Mouse (Mus musculus): ENCODE results near the gene Rpl32. TPM values are rescaled to one million over a fixed set of nuclear protein-coding genes. Genes with fewer than 3 reads are reported as not detected.

The Rpl32 gene
- total RNA-seq, 2 experiments from 2014 or later, result 429 to 479 TPM

DNA sequence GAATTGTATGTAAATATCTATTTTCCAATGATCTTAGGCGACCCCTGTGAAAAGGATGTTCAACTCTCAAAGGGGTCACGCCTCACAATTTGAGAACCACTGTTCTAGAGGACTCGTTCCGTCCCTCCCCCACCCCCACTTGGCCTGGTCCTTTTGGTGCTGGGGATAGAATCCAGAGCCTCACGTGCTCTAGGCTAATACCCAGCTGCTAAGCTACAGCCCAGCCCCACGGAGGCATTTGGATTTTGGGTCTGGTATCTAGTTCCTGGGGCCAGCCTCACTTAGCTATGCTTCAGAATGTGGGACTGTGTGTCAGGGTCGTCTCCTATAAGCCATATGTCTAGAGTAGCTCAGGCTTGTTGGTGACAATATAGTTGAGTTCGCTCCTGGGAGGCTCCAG, 3.1 kb upstream of the Rpl32 start:
- no peak overlapping the region for H3K27ac ChIP-seq
- TF ChIP-seq CTCF (IDR thresholded peaks at IDR 0.05), result no peak
- intact Hi-C loops (cut with DNase I), result no loop called here
- no peak overlapping the region for H3K4me3 ChIP-seq
- DNase-seq (ENCODE audit: extremely low spot score in 1 of 2, low spot score in 2 of 2), result no peak

DNA sequence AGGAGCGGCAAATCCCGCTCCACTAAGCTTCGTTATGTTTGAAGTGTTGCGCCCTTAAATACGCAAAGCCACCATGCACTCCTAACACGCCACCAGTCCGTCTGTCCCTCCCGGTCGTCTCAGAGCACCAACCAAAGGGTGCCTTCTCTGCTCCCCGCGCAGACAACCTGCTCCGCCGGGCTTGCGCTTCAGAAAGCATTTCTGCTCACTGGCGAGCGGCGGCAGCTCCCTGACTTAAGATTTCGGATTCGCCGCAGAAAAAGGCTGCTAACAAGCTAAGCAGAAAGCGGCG, 405 bp downstream of the Rpl32 start:
- TF ChIP-seq CTCF (IDR thresholded peaks at IDR 0.05), result no peak
- Histone ChIP-seq H3K4me3 (peak overlapping the region; percentile 86), H3K27ac (peak overlapping the region; percentile 98)
- intact Hi-C loops (cut with DNase I), result loop anchor here (1.0 kb wide), 1 partner anchor 207 kb away; the partner anchor contains the start of gene Mkrn2
- DNase-seq (ENCODE audit: extremely low spot score in 1 of 2, low spot score in 2 of 2), result no peak

DNA sequence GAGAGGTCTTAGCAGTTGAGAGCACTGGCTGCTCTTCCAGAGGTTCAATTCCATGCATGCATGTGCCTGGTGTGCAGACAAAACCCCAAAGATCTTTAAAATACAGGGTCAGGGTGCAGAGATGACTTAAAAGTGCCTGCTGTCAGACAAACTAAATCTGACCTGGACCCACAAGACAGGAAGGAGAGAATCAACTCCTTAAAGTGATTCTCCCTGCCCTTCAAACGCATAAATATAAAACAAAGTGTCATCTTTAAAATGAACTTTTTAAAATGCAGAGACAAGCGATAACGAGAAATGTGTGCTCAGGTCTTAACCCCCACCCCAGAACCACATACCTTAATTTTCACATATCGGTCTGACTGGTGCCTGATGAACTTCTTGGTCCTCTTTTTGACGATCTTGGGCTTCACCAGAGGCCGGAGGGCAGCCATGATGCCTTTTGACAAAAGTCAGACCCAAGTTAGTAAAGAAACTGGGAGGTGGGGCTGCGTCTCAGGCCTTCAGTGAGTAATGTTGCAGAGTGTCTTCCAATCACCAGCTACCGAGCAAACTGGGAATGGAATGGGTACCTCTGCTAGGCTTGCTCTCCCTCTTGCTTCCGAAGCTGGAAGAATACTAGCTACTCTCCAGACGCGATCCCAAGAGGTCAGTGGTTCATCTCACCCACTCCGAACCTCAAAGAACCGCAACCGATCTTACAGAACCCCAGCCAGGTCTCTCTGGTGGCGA, 917 bp downstream of the Rpl32 start:
- peak overlapping the region; percentile 86 for H3K4me3 ChIP-seq
- no peak for TF ChIP-seq CTCF (IDR thresholded peaks at IDR 0.05)
- DNase-seq (ENCODE audit: extremely low spot score in 1 of 2, low spot score in 2 of 2), result no peak
- peak overlapping the region; percentile 98 for H3K27ac ChIP-seq
- intact Hi-C loops (cut with DNase I), result loop anchor here (1.0 kb wide), 1 partner anchor 206 kb away; the partner anchor contains the start of gene Mkrn2

DNA sequence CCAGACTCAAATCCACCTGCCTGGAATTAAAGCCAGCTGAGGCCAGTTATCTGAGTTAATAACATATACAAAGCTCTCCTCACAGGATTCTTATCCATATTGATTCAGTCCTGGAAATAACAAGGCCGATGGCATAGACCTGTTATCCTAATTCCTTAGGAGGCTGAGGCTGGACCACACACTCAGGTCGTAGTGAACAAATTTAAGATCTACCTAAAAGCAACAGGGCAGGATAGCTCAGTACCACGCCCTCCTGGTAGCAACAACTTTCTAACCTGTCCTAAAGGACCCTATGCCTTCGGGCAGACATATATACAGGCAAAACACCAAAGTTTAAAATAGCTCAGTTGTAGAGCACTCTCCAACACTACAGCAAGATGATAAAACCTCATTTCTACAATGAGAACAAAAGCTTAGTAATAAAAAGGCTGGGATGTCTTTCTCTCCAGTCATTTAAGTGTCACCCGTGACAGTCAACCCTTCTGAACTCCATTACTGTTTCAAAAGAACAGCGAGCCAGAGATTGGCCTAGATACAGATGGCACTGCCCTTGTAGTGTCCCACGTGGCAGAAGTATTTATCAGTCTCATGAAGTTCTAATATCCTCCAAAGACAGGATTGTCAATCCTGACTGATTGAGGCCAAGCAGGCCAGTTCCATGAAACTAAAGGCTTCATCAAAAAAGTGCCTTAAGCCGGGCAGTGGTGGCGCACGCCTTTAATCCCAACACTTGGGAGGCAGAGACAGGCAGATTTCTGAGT, 3.9 kb downstream of the Rpl32 start:
- TF ChIP-seq CTCF (IDR thresholded peaks at IDR 0.05), result no peak
- no peak for DNase-seq (ENCODE audit: extremely low spot score in 1 of 2, low spot score in 2 of 2)
- Histone ChIP-seq H3K27ac (no peak overlapping the region), H3K4me3 (no peak overlapping the region)
- intact Hi-C loops (cut with DNase I), result loop anchor here (5.0 kb wide), 2 partner anchors 77 to 127 kb away; partner anchors contain the start of gene Raf1

- peak; percentile 77 for TF ChIP-seq CTCF (IDR thresholded peaks at IDR 0.05)
- Histone ChIP-seq H3K27ac (no peak overlapping the region), H3K4me3 (no peak overlapping the region)
- intact Hi-C loops (cut with DNase I), result loop anchor here (5.0 kb wide), 2 partner anchors 76 to 126 kb away; partner anchors contain the start of gene Raf1
- peak; percentile 60 to 69 for DNase-seq (ENCODE audit: extremely low spot score in 1 of 2, low spot score in 2 of 2)
These were observed 4.8 kb downstream of the Rpl32 start for GRCm38 (mm10) chr6:115803541-115804382.

- H3K4me3 ChIP-seq, result no peak overlapping the region
- no peak for TF ChIP-seq CTCF (IDR thresholded peaks at IDR 0.05)
- no peak for DNase-seq (ENCODE audit: extremely low spot score in 1 of 2, low spot score in 2 of 2)
- no peak overlapping the region for H3K27ac ChIP-seq
- intact Hi-C loops (cut with DNase I), result loop anchor here (5.0 kb wide), 2 partner anchors 75 to 125 kb away; partner anchors contain the start of gene Raf1
These were observed 6.7 kb downstream of the Rpl32 start for GRCm38 (mm10) chr6:115801811-115802210.

GRCm38 (mm10) chr6:115792691-115793215, 15.8 kb downstream of the Rpl32 start:
- no peak overlapping the region for H3K27ac ChIP-seq
- intact Hi-C loops (cut with DNase I), result no loop called here
- no peak for TF ChIP-seq CTCF (IDR thresholded peaks at IDR 0.05)
- DNase-seq (ENCODE audit: extremely low spot score in 1 of 2, low spot score in 2 of 2), result no peak
- H3K4me3 ChIP-seq, result no peak overlapping the region

GRCm38 (mm10) chr6:115791842-115792686, 16.5 kb downstream of the Rpl32 start:
- intact Hi-C loops (cut with DNase I), result no loop called here
- DNase-seq (ENCODE audit: extremely low spot score in 1 of 2, low spot score in 2 of 2), result no peak
- TF ChIP-seq CTCF (IDR thresholded peaks at IDR 0.05), result no peak
- no peak overlapping the region for H3K4me3 ChIP-seq
- no peak overlapping the region for H3K27ac ChIP-seq

GRCm38 (mm10) chr6:115791016-115791415, 17.5 kb downstream of the Rpl32 start:
- no peak for TF ChIP-seq CTCF (IDR thresholded peaks at IDR 0.05)
- intact Hi-C loops (cut with DNase I), result no loop called here
- Histone ChIP-seq H3K4me3 (no peak overlapping the region), H3K27ac (no peak overlapping the region)
- no peak for DNase-seq (ENCODE audit: extremely low spot score in 1 of 2, low spot score in 2 of 2)

DNA sequence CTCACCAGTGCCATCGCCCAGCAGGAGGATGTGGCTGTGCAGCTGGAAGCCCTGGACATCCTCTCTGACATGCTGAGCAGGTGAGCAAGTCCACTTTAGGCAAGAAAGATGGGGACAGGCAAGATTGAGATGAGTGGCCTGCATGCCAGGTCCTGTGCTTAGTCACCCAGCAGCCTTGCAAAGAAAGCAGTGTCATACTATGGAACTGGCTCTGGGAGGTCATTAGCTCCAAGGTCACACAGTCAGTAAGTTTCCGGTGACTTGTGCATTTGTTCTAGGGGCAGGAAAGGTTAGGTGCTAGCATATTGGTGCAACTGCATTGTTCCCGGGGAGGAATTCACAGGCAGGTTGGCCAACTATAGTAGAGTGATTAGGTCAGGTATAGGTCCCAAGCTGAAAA, 25.8 kb downstream of the Rpl32 start:
- Histone ChIP-seq H3K4me3 (no peak overlapping the region), H3K27ac (no peak overlapping the region)
- intact Hi-C loops (cut with DNase I), result no loop called here
- TF ChIP-seq CTCF (IDR thresholded peaks at IDR 0.05), result no peak
- no peak for DNase-seq (ENCODE audit: extremely low spot score in 1 of 2, low spot score in 2 of 2)

- Histone ChIP-seq H3K4me3 (no peak overlapping the region), H3K27ac (no peak overlapping the region)
- DNase-seq (ENCODE audit: extremely low spot score in 1 of 2, low spot score in 2 of 2), result no peak
- no peak for TF ChIP-seq CTCF (IDR thresholded peaks at IDR 0.05)
- intact Hi-C loops (cut with DNase I), result no loop called here
These were observed 32.2 kb downstream of the Rpl32 start for GRCm38 (mm10) chr6:115776363-115776762.
